Mouse (Mus musculus) right cerebral cortex, adult 2 months (tissue): ENCODE measurements around the gene Yipf6.
A peak's percentile ranks its signal among the peaks of the same experiment; 100 is the strongest.
"Not testable (repeated sequence)": the region's sequence is repeated elsewhere in the genome, so short reads cannot be mapped to it uniquely, and the experiment has no call there.

Experiments used
- DNase-seq, 2 experiments: peaks; one replicate each; pipeline ENCODE4 v3.0.0; 2021 to 2022; ENCODE audit warnings: low spot score in 2 of 2

The Yipf6 gene

GRCm38 (mm10) chrX:98936101-98936500 lies at the start of gene Yipf6:
Gene Yipf6 (plus strand): TSS chrX:98936316.
- DNase-seq: no peak

GRCm38 (mm10) chrX:98890072-98890405 lies 46.1 kb upstream of the Yipf6 start:
- no peak for DNase-seq

- DNase-seq: peak; percentile 68 to 70
These were observed 45.6 kb upstream of the Yipf6 start, which contains the start of gene Ophn1 for GRCm38 (mm10) chrX:98890406-98891116. Gene Ophn1 (minus strand): TSS chrX:98891025.

GRCm38 (mm10) chrX:98898307-98898706 lies 37.8 kb upstream of the Yipf6 start:
- no peak for DNase-seq

GRCm38 (mm10) chrX:98904226-98904625 lies 31.9 kb upstream of the Yipf6 start:
- no peak for DNase-seq

- DNase-seq: no peak
These were observed 27.2 kb upstream of the Yipf6 start for GRCm38 (mm10) chrX:98908910-98909309.

GRCm38 (mm10) chrX:98919423-98919822 lies 16.7 kb upstream of the Yipf6 start:
- DNase-seq: peak; percentile 13 to 30

GRCm38 (mm10) chrX:98936707-98937554 lies 815 bp downstream of the Yipf6 start:
- DNase-seq: peak; percentile 96 to 99

- DNase-seq: peak; percentile 92
These were observed 1.6 kb downstream of the Yipf6 start for GRCm38 (mm10) chrX:98937555-98938294.

GRCm38 (mm10) chrX:98953941-98954340 lies 17.8 kb downstream of the Yipf6 start:
- DNase-seq: no peak

- no peak for DNase-seq
These were observed 22.2 kb downstream of the Yipf6 start for GRCm38 (mm10) chrX:98958287-98958686.

- no peak for DNase-seq
These were observed 22.9 kb downstream of the Yipf6 start for GRCm38 (mm10) chrX:98959050-98959449.

- DNase-seq: no peak
These were observed 27.6 kb downstream of the Yipf6 start for GRCm38 (mm10) chrX:98963742-98964141.

- DNase-seq: no peak
These were observed 28.4 kb downstream of the Yipf6 start for GRCm38 (mm10) chrX:98964513-98964912.

- not testable (repeated sequence) for DNase-seq
These were observed 50.5 kb downstream of the Yipf6 start for GRCm38 (mm10) chrX:98986611-98987010.

- peak; percentile 28 to 54 for DNase-seq
These were observed 53.5 kb downstream of the Yipf6 start for GRCm38 (mm10) chrX:98989574-98989973.
